ENCODE assay signal across 1 mouse cellular context in the genomic region with DNA sequence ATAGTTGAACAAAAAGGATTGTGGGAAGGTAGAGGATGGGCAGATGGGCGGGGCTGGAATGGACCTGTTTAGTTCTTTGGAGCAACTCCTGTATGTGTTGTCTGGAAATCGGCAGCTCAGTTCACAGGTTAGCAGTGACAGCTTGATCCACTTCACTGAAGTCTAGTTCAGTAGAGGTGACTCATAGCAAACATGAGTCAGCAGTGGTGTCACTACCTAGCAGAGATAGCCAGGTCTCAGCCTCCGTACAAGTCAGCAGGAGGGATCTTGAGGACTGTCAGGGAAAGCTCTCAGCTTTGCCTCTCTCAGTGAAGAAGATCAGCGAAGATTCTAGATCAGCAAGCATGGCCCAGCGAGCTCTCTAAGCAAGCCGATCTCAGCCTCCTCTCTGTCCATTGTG.
TF ChIP-seq lines count a peak whose summit lies in the region.

No protein-coding gene starts in this region.

TF ChIP-seq in MEL, 35 proteins besides CTCF, POLR2A, EP300 and RAD21 (continued from another document):
- TF ChIP-seq ELF1 (IDR thresholded peaks at IDR 0.05; ENCODE audit: low read depth, low read length) (no peak), JUND (IDR thresholded peaks at IDR 0.05; ENCODE audit: low read depth, low read length) (peak; percentile 91), MAX (IDR thresholded peaks at IDR 0.05; ENCODE audit: low read length) (peak; percentile 13; the same call in 1 of the 2 replicates), ZNF384 (IDR thresholded peaks at IDR 0.05; ENCODE audit: low read depth, low read length) (no peak), RCOR1 (IDR thresholded peaks at IDR 0.05; ENCODE audit: low read depth, low read length) (no peak), TAL1 (IDR thresholded peaks at IDR 0.05; ENCODE audit: low read length) (no peak)
